Mouse (Mus musculus) neural tube, embryonic 11.5 days (tissue): ENCODE results near the gene Akt1s1. TPM values are rescaled to one million over a fixed set of nuclear protein-coding genes. Genes with fewer than 3 reads are reported as not detected.
A peak's percentile ranks its signal among the peaks of the same experiment; 100 is the strongest.

Source experiments
- ATAC-seq: fragments of 200-750 bp; cut with Nextera tagmentation; 2 replicates; pipeline ENCODE4 v1.8.0; 2017; ENCODE audit warnings: moderate number of reproducible peaks, mild to moderate bottlenecking, moderate TSS enrichment, moderate library complexity; ENCODE audit not compliant: insufficient read depth, low FRiP score, low TSS enrichment
- DNase-seq: peaks from one replicate; pipeline ENCODE4 v3.0.0-alpha.2; 2015; ENCODE audit warnings: low spot score
- H3K27ac ChIP-seq: fragments of 300-500 bp; sonication (generic); 2 replicates; pipeline ENCODE4 v1.5.1; 2014; ENCODE audit warnings: low read depth, mild to moderate bottlenecking, low read length
- H3K27me3 ChIP-seq: fragments of 300-500 bp; sonication (generic); 2 replicates; pipeline ENCODE4 v1.6.1; 2014; ENCODE audit warnings: mild to moderate bottlenecking, low read length, mixed read lengths; ENCODE audit not compliant: control insufficient read depth, insufficient read depth
- H3K36me3 ChIP-seq: fragments of 300-500 bp; sonication (generic); 2 replicates; pipeline ENCODE4 v1.6.1; 2014; ENCODE audit warnings: mild to moderate bottlenecking, low read length, moderate library complexity, mixed read lengths; ENCODE audit not compliant: control insufficient read depth, insufficient read depth
- H3K4me1 ChIP-seq: fragments of 300-500 bp; sonication (generic); 2 replicates; pipeline ENCODE4 v1.6.1; 2014; ENCODE audit warnings: low read length, mixed read lengths; ENCODE audit not compliant: control insufficient read depth, insufficient read depth
- H3K4me2 ChIP-seq: fragments of 300-500 bp; sonication (generic); 2 replicates; pipeline ENCODE4 v1.6.1; 2014; ENCODE audit warnings: low read depth, mild to moderate bottlenecking, moderate library complexity
- H3K4me3 ChIP-seq: fragments of 300-500 bp; sonication (generic); 2 replicates; pipeline ENCODE4 v1.5.1; 2014; ENCODE audit warnings: low read depth, low read length
- H3K9ac ChIP-seq: fragments of 300-500 bp; sonication (generic); 2 replicates; pipeline ENCODE4 v1.6.1; 2014; ENCODE audit warnings: mild to moderate bottlenecking, low read length
- H3K9me3 ChIP-seq: fragments of 300-500 bp; sonication (generic); 2 replicates; pipeline ENCODE4 v1.6.1; 2016; ENCODE audit warnings: low read length; ENCODE audit not compliant: control insufficient read depth
- WGBS: fragments of 180-500 bp; shearing (Covaris S2); extraction: QIAGEN DNeasy Blood & Tissue Kit; methylation state at CpG from one replicate; pipeline ENCODE4 v1.1.7; 2014; 5-methylcytosine and 5-hydroxymethylcytosine counted together
- polyA plus RNA-seq: library from polyadenylated mRNA; unstranded; fragments of >200 nt; fragmentation: Nextera tagmentation; extraction: Ambion mirVana; gene quantifications from 2 replicates; pipeline ENCODE4 v1.2.1, GENCODE M21; 2014

Akt1s1 gene
- polyA plus RNA-seq: 37.2 and 49.3 TPM in 2 replicates

GRCm38 (mm10) chr7:44848561-44849415 lies at the start of gene Akt1s1, which contains the start of gene Tbc1d17:
Akt1s1 (plus strand) TSS chr7:44848991.
Tbc1d17 (minus strand) TSS chr7:44849079.
- no peaks in the 10 kb centered on the region for H3K27me3 ChIP-seq
- peak within 1 kb of the TSS; percentile 68 for H3K27ac ChIP-seq
- H3K4me1 ChIP-seq: peaks cover 15% of the 10 kb centered on the region
- peak within 1 kb of the TSS; percentile 85 for H3K4me3 ChIP-seq
- ATAC-seq: peak; percentile 81
- peaks cover 6% of the 10 kb centered on the region for H3K36me3 ChIP-seq
- H3K9ac ChIP-seq: peak within 1 kb of the TSS; percentile 83
- peak within 1 kb of the TSS; percentile 91 for H3K4me2 ChIP-seq
- WGBS: 0% methylated on average over 54 of the region's 54 CpGs
- no peaks in the 10 kb centered on the region for H3K9me3 ChIP-seq
- DNase-seq: peak; percentile 96

GRCm38 (mm10) chr7:44808927-44809326 lies 39.9 kb upstream of the Akt1s1 start:
- Histone ChIP-seq H3K4me3 (no peak overlapping the region), H3K9ac (no peak overlapping the region), H3K36me3 (0 out of 2 replicates have a peak, but pooled peaks cover 3% of the 10 kb centered on the region), H3K27ac (no peak overlapping the region), H3K9me3 (no peaks in the 10 kb centered on the region), H3K27me3 (no peaks in the 10 kb centered on the region), H3K4me2 (no peak overlapping the region), H3K4me1 (no peaks in the 10 kb centered on the region)
- WGBS: 85% methylated on average over 2 of the region's 2 CpGs
- ATAC-seq (no peak), DNase-seq (no peak)

GRCm38 (mm10) chr7:44809466-44809865 lies 39.3 kb upstream of the Akt1s1 start:
- Histone ChIP-seq H3K9me3 (no peaks in the 10 kb centered on the region), H3K36me3 (0 out of 2 replicates have a peak, but pooled peaks cover 3% of the 10 kb centered on the region), H3K4me2 (no peak overlapping the region), H3K27me3 (no peaks in the 10 kb centered on the region), H3K4me3 (no peak overlapping the region), H3K9ac (no peak overlapping the region), H3K4me1 (no peaks in the 10 kb centered on the region), H3K27ac (no peak overlapping the region)
- ATAC-seq (no peak), DNase-seq (no peak)
- 95% methylated on average over 3 of the region's 3 CpGs for WGBS

- H3K4me1 ChIP-seq: peaks cover 5% of the 10 kb centered on the region
- ATAC-seq (no peak), DNase-seq (no peak)
- H3K9ac ChIP-seq: no peak overlapping the region
- H3K4me3 ChIP-seq: no peak overlapping the region
- H3K4me2 ChIP-seq: no peak overlapping the region
- WGBS: 79% methylated on average over 4 of the region's 4 CpGs
- H3K27me3 ChIP-seq: no peaks in the 10 kb centered on the region
- H3K9me3 ChIP-seq: no peaks in the 10 kb centered on the region
- 0 out of 2 replicates have a peak, but pooled peaks cover 3% of the 10 kb centered on the region for H3K36me3 ChIP-seq
- H3K27ac ChIP-seq: no peak overlapping the region
Measured at GRCm38 (mm10) chr7:44810365-44810764, 38.4 kb upstream of the Akt1s1 start.

- Histone ChIP-seq H3K4me1 (peaks cover 5% of the 10 kb centered on the region), H3K9ac (no peak overlapping the region), H3K36me3 (0 out of 2 replicates have a peak, but pooled peaks cover 3% of the 10 kb centered on the region), H3K27ac (no peak overlapping the region), H3K27me3 (no peaks in the 10 kb centered on the region), H3K4me3 (no peak overlapping the region), H3K4me2 (no peak overlapping the region), H3K9me3 (no peaks in the 10 kb centered on the region)
- no peak for ATAC-seq
- DNase-seq: no peak
- WGBS: 89% methylated on average over 7 of the region's 7 CpGs
Measured at GRCm38 (mm10) chr7:44810819-44811557, 37.8 kb upstream of the Akt1s1 start.

GRCm38 (mm10) chr7:44812651-44813325 lies 36.0 kb upstream of the Akt1s1 start:
- no peak overlapping the region for H3K4me2 ChIP-seq
- no peaks in the 10 kb centered on the region for H3K27me3 ChIP-seq
- H3K9me3 ChIP-seq: no peaks in the 10 kb centered on the region
- DNase-seq: no peak
- H3K4me3 ChIP-seq: no peak overlapping the region
- H3K27ac ChIP-seq: no peak overlapping the region
- H3K9ac ChIP-seq: no peak overlapping the region
- peaks cover 11% of the 10 kb centered on the region for H3K4me1 ChIP-seq
- WGBS: 91% methylated on average over 20 of the region's 20 CpGs
- no peak for ATAC-seq
- 0 out of 2 replicates have a peak, but pooled peaks cover 3% of the 10 kb centered on the region for H3K36me3 ChIP-seq

GRCm38 (mm10) chr7:44813985-44814384 lies 34.8 kb upstream of the Akt1s1 start:
- WGBS: 88% methylated on average over 3 of the region's 3 CpGs
- Histone ChIP-seq H3K9ac (no peak overlapping the region), H3K9me3 (no peaks in the 10 kb centered on the region), H3K36me3 (0 out of 2 replicates have a peak, but pooled peaks cover 3% of the 10 kb centered on the region), H3K4me3 (no peak overlapping the region), H3K27ac (no peak overlapping the region), H3K27me3 (no peaks in the 10 kb centered on the region), H3K4me1 (peaks cover 20% of the 10 kb centered on the region), H3K4me2 (no peak overlapping the region)
- no peak for ATAC-seq
- DNase-seq: no peak

GRCm38 (mm10) chr7:44814423-44814822 lies 34.4 kb upstream of the Akt1s1 start:
- DNase-seq (no peak), ATAC-seq (no peak)
- H3K4me2 ChIP-seq: no peak overlapping the region
- 0 out of 2 replicates have a peak, but pooled peaks cover 3% of the 10 kb centered on the region for H3K36me3 ChIP-seq
- H3K4me3 ChIP-seq: no peak overlapping the region
- WGBS: 87% methylated on average over 4 of the region's 4 CpGs
- peaks cover 22% of the 10 kb centered on the region for H3K4me1 ChIP-seq
- H3K9ac ChIP-seq: no peak overlapping the region
- H3K9me3 ChIP-seq: no peaks in the 10 kb centered on the region
- H3K27ac ChIP-seq: no peak overlapping the region
- no peaks in the 10 kb centered on the region for H3K27me3 ChIP-seq
